Mouse (Mus musculus) Muller cell, postnatal 12 days (primary cell): ENCODE measurements around the gene Kras.

Source experiments
- DNase-seq: peaks from one replicate; pipeline ENCODE4 v3.0.0-alpha.2; 2015; ENCODE audit errors: inconsistent ontology term

Kras gene

GRCm38 (mm10) chr6:145187093-145188088 is 62.6 kb downstream of the Kras start:
- peak; percentile 30 for DNase-seq

- DNase-seq, result no peak
Observed at GRCm38 (mm10) chr6:145186096-145186495, 63.9 kb downstream of the Kras start.

DNA sequence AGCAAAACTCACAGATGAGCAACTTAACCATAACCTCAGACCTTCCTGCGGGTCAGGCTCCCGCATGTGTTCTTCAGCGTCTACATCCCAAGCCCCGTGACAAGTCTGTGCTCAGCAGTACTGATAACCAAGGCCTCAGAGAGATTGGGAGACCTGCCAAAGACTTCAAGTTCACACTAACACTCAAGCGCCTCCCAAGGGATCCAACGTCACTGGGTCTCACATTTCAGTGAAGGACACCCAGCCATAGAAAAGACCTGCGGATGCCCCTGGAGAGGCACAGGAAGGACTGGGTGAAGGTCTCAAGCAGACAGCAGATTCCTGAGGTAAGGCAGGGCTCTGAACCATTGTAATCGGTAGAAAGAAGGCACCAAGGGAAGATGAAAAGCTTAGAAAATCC is 68.0 kb downstream of the Kras start:
- DNase-seq, result no peak

DNA sequence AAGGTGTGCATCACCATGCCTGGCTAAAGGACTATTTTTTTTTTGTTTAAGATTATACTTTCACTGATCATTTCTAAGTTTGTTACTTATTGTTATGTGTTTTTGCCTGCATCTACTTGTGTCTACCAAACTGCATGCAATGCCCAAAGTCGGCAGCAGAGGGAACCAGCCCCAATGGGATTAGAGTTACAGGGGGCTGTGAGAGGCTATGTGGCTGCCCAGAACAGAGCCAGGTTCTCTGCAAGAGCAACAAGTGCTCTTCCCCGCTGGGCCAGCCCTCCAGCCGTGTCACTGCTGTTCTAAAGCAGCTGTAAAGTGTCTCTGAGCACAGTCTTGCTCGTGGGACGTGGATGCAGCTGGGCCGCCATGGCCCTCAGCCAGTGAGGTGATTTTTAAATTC is 70.4 kb downstream of the Kras start:
- no peak for DNase-seq

- DNase-seq, result no peak
Observed at GRCm38 (mm10) chr6:145176474-145176873, 73.6 kb downstream of the Kras start.

DNA sequence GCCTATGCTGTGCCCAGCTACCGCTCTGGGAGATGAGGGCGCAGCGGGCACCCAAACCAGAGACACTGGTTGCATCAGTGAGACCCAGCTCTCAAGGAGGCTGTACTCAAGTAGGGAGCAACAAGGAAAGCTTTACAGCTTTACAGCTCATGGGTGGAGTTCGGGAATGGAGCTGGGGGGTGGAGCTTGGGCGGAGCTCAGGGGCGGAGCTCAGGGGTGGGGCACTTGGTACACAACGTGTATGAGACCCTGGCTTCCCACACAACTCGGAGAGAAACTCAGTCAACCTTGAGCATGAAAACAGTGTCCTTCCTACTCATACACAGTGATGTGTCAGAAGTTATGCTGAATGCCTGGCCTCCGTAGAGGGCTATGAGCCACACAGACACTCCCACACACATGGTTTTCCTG is 74.5 kb downstream of the Kras start:
- peak; percentile 10 for DNase-seq

- DNase-seq, result peak; percentile 39
Observed at GRCm38 (mm10) chr6:145173781-145174191, 76.3 kb downstream of the Kras start.

GRCm38 (mm10) chr6:145171892-145172606 is 78.0 kb downstream of the Kras start:
- DNase-seq, result no peak
